Mouse (Mus musculus): Measurements from ENCODE around the gene Nxph3. TPM values are rescaled to one million over a fixed set of nuclear protein-coding genes. Genes with fewer than 3 reads are reported as not detected.
"Not testable (repeated sequence)": the region's sequence is repeated elsewhere in the genome, so short reads cannot be mapped to it uniquely, and the experiment has no call there.

Gene Nxph3
- total RNA-seq, 4 experiments from 2014 or later = 0.41 to 0.76 (median 0.50) TPM

DNA sequence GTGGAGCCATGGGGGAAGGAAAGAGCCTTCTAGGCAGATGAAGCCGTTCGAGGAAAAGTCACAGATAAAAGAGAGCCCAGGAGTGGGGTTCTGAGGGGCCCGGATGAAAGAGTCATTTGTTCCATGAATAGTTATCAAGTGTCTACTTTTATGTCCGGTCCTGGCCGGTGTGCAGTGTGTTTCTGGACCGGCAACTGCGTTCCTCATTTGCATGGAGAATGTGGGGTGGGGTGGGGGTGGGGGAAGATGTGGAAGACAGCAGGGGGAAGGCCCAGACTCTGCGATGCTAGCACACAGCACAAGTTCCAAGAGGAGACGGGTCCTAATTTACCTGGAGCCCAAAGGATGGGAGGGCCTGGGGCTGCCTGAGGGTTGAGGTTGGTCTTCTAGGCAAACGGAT is 4.9 kb upstream of the Nxph3 start:
- DNase-seq (ENCODE audit: low spot score) = no peak

DNA sequence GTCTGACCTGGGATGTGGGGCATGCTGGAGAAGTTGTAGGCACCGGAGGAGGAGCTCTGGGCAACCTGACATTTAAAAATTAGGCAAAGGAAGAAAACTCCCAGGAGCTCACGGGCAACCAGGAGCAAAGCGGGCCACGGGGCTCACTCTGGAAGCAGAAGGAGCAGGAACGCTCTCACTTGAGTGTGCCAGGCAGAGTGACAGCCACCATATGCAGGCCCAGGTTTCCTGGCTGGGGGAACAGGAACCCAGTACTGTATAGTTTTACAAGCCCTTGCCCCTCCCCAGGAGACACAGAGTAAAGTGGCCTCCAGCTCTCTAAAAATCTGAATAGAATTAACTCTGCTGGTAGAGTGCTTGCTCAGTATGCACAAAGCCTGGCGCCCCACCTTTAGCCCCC is 2.8 kb upstream of the Nxph3 start:
- no peak for DNase-seq (ENCODE audit: low spot score)

DNA sequence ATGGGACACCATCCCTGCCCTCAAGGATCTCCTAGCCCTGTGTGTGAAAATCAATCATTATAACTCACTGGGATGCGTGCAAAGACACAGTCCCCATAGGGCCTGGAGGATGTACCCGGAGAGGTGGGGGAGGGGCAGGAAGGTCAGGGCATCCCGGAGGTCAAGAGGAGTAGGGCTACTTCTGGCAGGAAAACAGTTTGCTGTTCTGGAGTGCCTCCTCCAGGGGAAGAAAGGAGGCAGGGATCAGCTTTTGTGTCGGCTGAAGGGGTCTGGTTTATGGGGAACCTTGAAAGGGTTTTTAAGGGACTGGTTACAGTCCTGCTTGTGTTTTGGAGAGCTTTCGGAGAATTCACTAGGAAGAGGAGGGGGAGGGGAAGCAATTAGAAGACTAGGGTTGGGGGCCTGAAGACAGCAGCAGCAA is 2.1 kb upstream of the Nxph3 start:
- no peak for DNase-seq (ENCODE audit: low spot score)

DNA sequence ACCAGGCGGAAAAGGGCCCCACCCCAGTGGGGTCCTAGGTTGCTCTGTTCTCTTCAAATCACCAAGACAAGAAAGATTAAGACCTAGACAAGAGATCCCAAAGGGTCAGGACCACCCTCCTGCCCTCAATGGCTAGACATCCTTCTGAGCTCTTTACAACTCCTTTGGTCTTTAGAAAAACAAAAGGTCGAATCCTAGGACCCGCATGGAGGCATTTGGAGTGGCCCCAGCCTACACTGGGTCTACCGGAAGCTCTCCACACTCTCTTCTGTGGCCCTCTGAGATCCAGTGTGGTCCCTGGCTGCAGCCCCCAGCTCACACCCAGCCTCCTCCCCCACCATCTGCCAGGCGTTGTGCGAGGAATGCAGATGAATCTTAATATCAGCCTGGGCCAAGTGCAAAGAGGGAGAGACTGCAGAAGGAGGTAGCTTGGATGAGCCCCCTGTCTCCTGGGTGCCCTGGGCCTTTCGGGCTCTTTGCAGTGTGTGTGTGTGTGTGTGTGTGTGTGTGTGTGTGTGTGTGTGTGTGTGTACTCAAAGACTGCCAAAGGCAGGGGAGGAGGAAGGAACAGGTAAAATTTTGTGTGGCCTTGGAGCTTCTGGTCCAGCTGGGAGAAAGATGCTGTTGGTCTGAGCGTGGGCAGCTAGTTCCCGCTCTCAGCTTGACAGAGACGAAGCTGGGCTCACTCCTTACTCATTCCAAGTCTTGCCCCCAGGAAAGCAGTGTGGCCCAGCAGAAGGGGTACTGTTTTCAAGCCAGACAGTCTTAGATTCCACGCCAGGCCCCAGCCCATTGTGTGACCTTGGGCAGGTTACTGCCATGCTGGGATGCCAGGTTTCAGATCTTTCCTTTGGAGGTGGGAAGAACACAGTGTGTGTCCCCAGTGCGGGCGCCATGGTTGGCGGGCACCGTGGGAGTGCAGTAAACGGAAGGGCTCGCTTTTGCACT is 1.3 kb upstream of the Nxph3 start:
- no peak for DNase-seq (ENCODE audit: low spot score)

- no peak for DNase-seq (ENCODE audit: low spot score)
Measured at GRCm38 (mm10) chr11:95513461-95514297, 691 bp downstream of the Nxph3 start.

DNA sequence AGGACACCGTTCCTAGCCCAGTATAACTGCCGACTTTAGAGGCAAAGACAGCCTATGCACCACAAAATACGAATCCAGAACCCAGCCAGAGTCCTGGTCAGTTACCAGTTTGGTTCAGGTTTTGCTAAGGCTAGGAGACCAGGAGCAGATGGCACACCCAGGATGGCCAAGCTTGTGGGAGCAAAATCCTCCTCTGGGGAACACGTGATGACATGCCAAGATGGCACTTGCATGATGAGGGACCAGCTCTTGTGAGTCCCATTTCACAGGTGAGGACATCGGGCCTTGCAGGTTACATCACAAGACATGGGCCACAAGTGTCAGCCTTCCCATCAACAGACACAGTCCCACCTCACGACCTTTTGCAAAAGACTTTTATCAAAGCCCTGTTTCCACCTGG is 2.0 kb downstream of the Nxph3 start:
- DNase-seq (ENCODE audit: low spot score) = no peak

- no peak for DNase-seq (ENCODE audit: low spot score)
Measured at GRCm38 (mm10) chr11:95511919-95512318, 2.5 kb downstream of the Nxph3 start.

- no peak for DNase-seq (ENCODE audit: low spot score)
Measured at GRCm38 (mm10) chr11:95510631-95511030, 3.7 kb downstream of the Nxph3 start.

GRCm38 (mm10) chr11:95509126-95509717 is 5.1 kb downstream of the Nxph3 start:
- no peak for DNase-seq (ENCODE audit: low spot score)

GRCm38 (mm10) chr11:95508211-95508926 is 6.0 kb downstream of the Nxph3 start:
- DNase-seq (ENCODE audit: low spot score) = no peak

DNA sequence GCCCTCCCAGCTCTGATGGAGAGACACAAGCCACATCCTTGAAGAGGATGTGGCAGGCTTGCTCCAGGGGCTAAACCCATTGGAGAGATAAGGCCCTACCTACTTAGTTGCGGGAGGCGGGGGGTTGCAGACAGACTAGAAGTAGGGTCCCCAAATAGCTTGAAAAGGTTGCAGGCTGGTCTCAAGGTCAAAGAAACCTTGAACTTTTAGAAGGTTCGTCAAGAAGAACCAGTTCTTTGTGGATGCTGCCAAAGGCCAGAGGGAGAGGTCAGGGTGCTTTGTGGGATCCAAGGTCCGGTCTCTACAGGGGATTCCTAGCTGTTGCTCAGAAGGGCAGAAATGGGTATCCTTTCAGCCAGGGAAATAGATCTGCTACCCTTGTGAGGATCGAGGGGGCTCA is 6.6 kb downstream of the Nxph3 start:
- DNase-seq (ENCODE audit: low spot score) = no peak

DNA sequence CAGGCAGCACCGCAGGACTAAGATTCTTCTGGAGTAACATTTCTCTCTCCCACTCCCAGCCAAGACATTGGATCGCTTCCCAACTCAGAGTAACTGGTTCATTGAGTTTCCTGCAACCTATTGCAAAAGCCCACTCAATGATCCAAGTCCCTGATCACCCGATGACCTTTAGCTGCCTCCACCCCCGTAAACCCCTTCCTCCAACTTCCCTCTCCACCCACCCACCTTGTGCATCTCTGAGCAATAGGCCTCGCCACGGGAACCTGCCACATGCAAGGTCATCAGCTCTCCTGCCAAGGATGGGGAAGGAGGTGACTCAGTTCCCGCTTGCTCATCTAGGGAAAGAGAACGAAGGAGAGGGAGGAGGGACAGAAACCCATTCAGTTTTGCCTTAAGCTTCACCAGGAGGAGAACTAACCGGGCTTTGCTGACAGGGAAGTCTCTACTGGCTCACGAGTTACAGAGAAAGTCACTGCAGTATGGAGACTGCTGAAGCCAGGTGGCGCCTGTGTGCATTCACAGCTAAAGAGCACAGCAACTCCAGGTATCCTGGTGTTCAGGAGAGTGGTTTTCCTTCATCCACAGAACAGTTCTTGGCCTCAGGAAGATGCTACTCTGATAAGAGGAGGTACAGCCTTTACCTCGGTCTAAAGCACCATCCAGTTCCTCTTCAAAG is 7.2 kb downstream of the Nxph3 start:
- no peak for DNase-seq (ENCODE audit: low spot score)

DNA sequence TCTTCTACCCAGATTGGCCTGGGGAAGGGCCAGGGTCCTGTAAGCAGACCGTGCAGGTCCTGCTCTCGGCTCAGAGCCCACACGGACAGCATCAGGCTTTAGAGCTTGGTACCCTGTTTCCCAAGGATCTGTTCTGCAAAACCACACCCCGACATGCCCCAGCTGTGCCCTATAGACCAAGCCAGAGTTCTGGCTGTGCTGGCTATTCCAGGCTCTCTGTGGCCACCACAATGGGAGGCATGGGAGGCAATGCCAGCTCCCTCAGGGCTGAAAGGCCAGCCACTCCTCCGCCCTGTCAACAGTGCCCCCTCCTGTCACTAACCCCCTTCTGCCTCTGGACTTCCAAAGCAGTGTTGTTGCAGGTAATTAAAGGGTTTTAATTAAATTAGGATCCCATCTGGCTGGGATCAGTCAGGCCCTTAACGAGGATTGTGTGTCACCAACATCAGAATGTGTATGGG is 10.1 kb downstream of the Nxph3 start:
- DNase-seq (ENCODE audit: low spot score) = peak; percentile 28

GRCm38 (mm10) chr11:95503581-95504180 is 10.7 kb downstream of the Nxph3 start:
- DNase-seq (ENCODE audit: low spot score) = peak; percentile 45

DNA sequence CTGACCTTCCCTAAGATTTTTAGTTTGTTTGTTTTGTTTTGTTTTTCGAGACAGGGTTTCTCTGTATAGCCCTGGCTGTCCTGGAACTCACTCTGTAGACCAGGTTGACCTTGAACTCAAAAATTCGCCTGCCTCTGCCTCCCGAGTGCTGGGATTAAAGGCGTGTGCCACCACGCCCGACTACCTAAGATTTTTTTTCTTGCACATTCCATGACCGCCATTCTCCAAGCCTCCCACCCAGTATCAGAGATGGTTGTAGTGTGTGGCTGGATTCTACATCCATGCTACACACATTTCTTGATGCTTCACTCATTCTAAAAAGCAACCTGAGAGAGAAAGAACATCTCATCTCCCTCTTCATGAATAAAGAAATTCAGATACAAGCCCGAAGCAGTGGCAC is 12.5 kb downstream of the Nxph3 start:
- not testable (repeated sequence) for DNase-seq (ENCODE audit: low spot score)

GRCm38 (mm10) chr11:95500836-95501235 is 13.5 kb downstream of the Nxph3 start:
- no peak for DNase-seq (ENCODE audit: low spot score)

DNA sequence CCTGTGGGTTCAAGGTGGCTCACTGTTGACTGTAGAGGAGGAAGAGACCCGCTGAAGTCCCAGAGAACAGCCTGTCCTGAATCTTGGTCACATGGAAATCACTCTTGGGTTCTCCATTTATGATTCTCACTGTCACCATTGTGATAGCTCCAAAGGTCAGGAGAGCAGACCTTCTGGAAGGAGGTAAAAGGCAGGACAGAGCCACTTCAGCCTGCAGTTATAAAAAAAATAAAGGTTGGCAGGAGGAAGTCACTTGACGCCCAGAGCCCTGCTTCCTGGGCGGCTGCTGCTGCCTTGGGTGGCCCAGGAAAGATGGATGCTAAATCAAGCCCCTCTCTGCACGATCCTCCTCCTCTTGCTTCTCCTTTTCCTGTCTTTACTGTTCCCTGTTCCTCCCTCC is 14.0 kb downstream of the Nxph3 start:
- DNase-seq (ENCODE audit: low spot score) = no peak

- no peak for DNase-seq (ENCODE audit: low spot score)
Measured at GRCm38 (mm10) chr11:95497921-95498320, 16.4 kb downstream of the Nxph3 start.

- DNase-seq (ENCODE audit: low spot score) = no peak
Measured at GRCm38 (mm10) chr11:95495883-95496282, 18.5 kb downstream of the Nxph3 start.

- DNase-seq (ENCODE audit: low spot score) = no peak
Measured at GRCm38 (mm10) chr11:95494374-95494773, 20.0 kb downstream of the Nxph3 start.

Measured in heart, adult 8-10 months (tissue).